Mouse (Mus musculus) liver, embryonic 16.5 days (tissue): ENCODE measurements at regions not wholly inside any gene's neighbourhood (a gene's known extent, or its start where the extent isn't known, plus 50 kb on each side); places are given as distances from the start of the nearest gene placed in this dataset.

Experiments used
- ATAC-seq: fragments of 200-750 bp; cut with Nextera tagmentation; 2 replicates; pipeline ENCODE4 v1.8.0; 2017; ENCODE audit warnings: low read depth, mild to moderate bottlenecking, moderate number of reproducible peaks, moderate library complexity
- H3K27ac ChIP-seq: fragments of 300-500 bp; sonication (generic); 2 replicates; pipeline ENCODE4 v1.5.1; 2014; ENCODE audit warnings: mild to moderate bottlenecking, low read length
- H3K27me3 ChIP-seq: fragments of 300-500 bp; sonication (generic); 2 replicates; pipeline ENCODE4 v1.6.1; 2014; ENCODE audit warnings: low read depth, low read length, mixed read lengths; ENCODE audit not compliant: control insufficient read depth, insufficient read depth
- H3K36me3 ChIP-seq: fragments of 300-500 bp; sonication (generic); 2 replicates; pipeline ENCODE4 v1.6.1; 2014; ENCODE audit warnings: mild to moderate bottlenecking; ENCODE audit not compliant: control insufficient read depth, insufficient read depth
- H3K4me1 ChIP-seq: fragments of 300-500 bp; sonication (generic); 2 replicates; pipeline ENCODE4 v1.6.1; 2014; ENCODE audit warnings: low read depth, low read length, mixed read lengths; ENCODE audit not compliant: control insufficient read depth
- H3K4me2 ChIP-seq: fragments of 300-500 bp; sonication (generic); 2 replicates; pipeline ENCODE4 v1.6.1; 2014; ENCODE audit warnings: low read depth, low read length, mixed read lengths
- H3K4me3 ChIP-seq: fragments of 300-500 bp; sonication (generic); 2 replicates; pipeline ENCODE4 v1.5.1; 2014; ENCODE audit warnings: low read depth, mild to moderate bottlenecking, low read length
- H3K9ac ChIP-seq: fragments of 300-500 bp; sonication (generic); 2 replicates; pipeline ENCODE4 v1.6.1; 2014; ENCODE audit warnings: low read depth, low read length
- H3K9me3 ChIP-seq: fragments of 300-500 bp; sonication (generic); replicated peaks from 2 replicates; pipeline ENCODE4 v1.6.1; 2016; ENCODE audit warnings: low read length; ENCODE audit not compliant: control insufficient read depth
- WGBS: fragments of 180-500 bp; shearing (Covaris S2); extraction: QIAGEN DNeasy Blood & Tissue Kit; methylation state at CpG from one replicate; pipeline ENCODE4 v1.1.7; 2014; ENCODE audit not compliant: insufficient replicate concordance; 5-methylcytosine and 5-hydroxymethylcytosine counted together

- Histone ChIP-seq H3K4me3 (no peak overlapping the region), H3K36me3 (no peaks in the 10 kb centered on the region), H3K4me1 (no peaks in the 10 kb centered on the region), H3K27ac (no peak overlapping the region), H3K9ac (no peak overlapping the region), H3K9me3 (no peaks in the 10 kb centered on the region), H3K4me2 (no peak overlapping the region), H3K27me3 (no peaks in the 10 kb centered on the region)
- no peak for ATAC-seq
- WGBS, result 43% methylated on average over 3 of the region's 3 CpGs
Measured at GRCm38 (mm10) chr9:116511450-116511849, 336.3 kb upstream of the Tgfbr2 start.

GRCm38 (mm10) chr9:116507756-116508155, 332.6 kb upstream of the Tgfbr2 start:
- Histone ChIP-seq H3K4me3 (no peak overlapping the region), H3K4me2 (no peak overlapping the region), H3K9ac (no peak overlapping the region), H3K36me3 (no peaks in the 10 kb centered on the region), H3K27ac (no peak overlapping the region), H3K9me3 (no peaks in the 10 kb centered on the region), H3K4me1 (no peaks in the 10 kb centered on the region), H3K27me3 (no peaks in the 10 kb centered on the region)
- 66% methylated on average over 5 of the region's 5 CpGs for WGBS
- ATAC-seq, result no peak

GRCm38 (mm10) chr9:116502831-116503230, 327.7 kb upstream of the Tgfbr2 start:
- H3K4me2 ChIP-seq, result no peak overlapping the region
- H3K27ac ChIP-seq, result no peak overlapping the region
- no peak overlapping the region for H3K4me3 ChIP-seq
- H3K36me3 ChIP-seq, result no peaks in the 10 kb centered on the region
- no peaks in the 10 kb centered on the region for H3K4me1 ChIP-seq
- 50% methylated on average over 5 of the region's 5 CpGs for WGBS
- H3K9ac ChIP-seq, result no peak overlapping the region
- H3K9me3 ChIP-seq, result no peaks in the 10 kb centered on the region
- no peaks in the 10 kb centered on the region for H3K27me3 ChIP-seq
- no peak for ATAC-seq

GRCm38 (mm10) chr9:116500951-116501350, 325.8 kb upstream of the Tgfbr2 start:
- 61% methylated on average over 3 of the region's 3 CpGs for WGBS
- Histone ChIP-seq H3K4me1 (no peaks in the 10 kb centered on the region), H3K9me3 (no peaks in the 10 kb centered on the region), H3K4me3 (no peak overlapping the region), H3K4me2 (no peak overlapping the region), H3K36me3 (no peaks in the 10 kb centered on the region), H3K9ac (no peak overlapping the region), H3K27ac (no peak overlapping the region), H3K27me3 (no peaks in the 10 kb centered on the region)
- ATAC-seq, result no peak

GRCm38 (mm10) chr9:116491227-116491626, 316.1 kb upstream of the Tgfbr2 start:
- H3K4me3 ChIP-seq, result no peak overlapping the region
- H3K9ac ChIP-seq, result no peak overlapping the region
- no peaks in the 10 kb centered on the region for H3K9me3 ChIP-seq
- no peaks in the 10 kb centered on the region for H3K4me1 ChIP-seq
- no peak overlapping the region for H3K4me2 ChIP-seq
- no peak overlapping the region for H3K27ac ChIP-seq
- no peaks in the 10 kb centered on the region for H3K36me3 ChIP-seq
- no peaks in the 10 kb centered on the region for H3K27me3 ChIP-seq
- 61% methylated on average over 2 of the region's 2 CpGs for whole genome bisulfite sequencing
- no peak for ATAC-seq

GRCm38 (mm10) chr9:116489787-116490186, 314.6 kb upstream of the Tgfbr2 start:
- Histone ChIP-seq H3K4me1 (no peaks in the 10 kb centered on the region), H3K9me3 (no peaks in the 10 kb centered on the region), H3K4me3 (no peak overlapping the region), H3K4me2 (no peak overlapping the region), H3K27me3 (no peaks in the 10 kb centered on the region), H3K9ac (no peak overlapping the region), H3K27ac (no peak overlapping the region), H3K36me3 (no peaks in the 10 kb centered on the region)
- 52% methylated on average over 4 of the region's 4 CpGs for WGBS
- no peak for ATAC-seq

- H3K4me2 ChIP-seq, result no peak overlapping the region
- no peak overlapping the region for H3K4me3 ChIP-seq
- H3K36me3 ChIP-seq, result no peaks in the 10 kb centered on the region
- H3K27ac ChIP-seq, result no peak overlapping the region
- ATAC-seq, result no peak
- no peak overlapping the region for H3K9ac ChIP-seq
- H3K4me1 ChIP-seq, result no peaks in the 10 kb centered on the region
- no peaks in the 10 kb centered on the region for H3K27me3 ChIP-seq
- no peaks in the 10 kb centered on the region for H3K9me3 ChIP-seq
- 63% methylated on average over 5 of the region's 5 CpGs for WGBS
Measured at GRCm38 (mm10) chr9:116489273-116489672, 314.1 kb upstream of the Tgfbr2 start.

GRCm38 (mm10) chr9:116477309-116477708, 302.1 kb upstream of the Tgfbr2 start:
- 29% methylated on average over 3 of the region's 3 CpGs for WGBS
- H3K9ac ChIP-seq, result no peak overlapping the region
- no peak overlapping the region for H3K4me2 ChIP-seq
- ATAC-seq, result no peak
- no peaks in the 10 kb centered on the region; the same call in 1 of the 2 replicates for H3K9me3 ChIP-seq
- H3K4me3 ChIP-seq, result no peak overlapping the region
- no peaks in the 10 kb centered on the region for H3K27me3 ChIP-seq
- H3K27ac ChIP-seq, result no peak overlapping the region
- H3K36me3 ChIP-seq, result no peaks in the 10 kb centered on the region
- H3K4me1 ChIP-seq, result no peaks in the 10 kb centered on the region

- Histone ChIP-seq H3K4me2 (no peak overlapping the region), H3K27ac (no peak overlapping the region), H3K9me3 (no peaks in the 10 kb centered on the region; the same call in 1 of the 2 replicates), H3K27me3 (no peaks in the 10 kb centered on the region), H3K36me3 (no peaks in the 10 kb centered on the region), H3K4me1 (no peaks in the 10 kb centered on the region), H3K4me3 (no peak overlapping the region), H3K9ac (no peak overlapping the region)
- 48% methylated on average over 12 of the region's 12 CpGs for WGBS
- ATAC-seq, result no peak
Measured at GRCm38 (mm10) chr9:116475206-116475955, 300.2 kb upstream of the Tgfbr2 start.
